Mouse (Mus musculus) liver, embryonic 14.5 days (tissue): ENCODE results near the gene Fbxo33.

Experiments used
- CTCF ChIP-seq: IDR thresholded peaks from 2 replicates; pipeline ENCODE4 v1.5.1; 2016; ENCODE audit warnings: antibody characterized with exemption, low read depth, control low read depth
- EP300 ChIP-seq: IDR thresholded peaks from 2 replicates; pipeline ENCODE4 v1.6.1; 2016; ENCODE audit warnings: antibody characterized with exemption, low read depth

GRCm38 (mm10) chr12:59259015-59259414, 39.5 kb upstream of the Fbxo33 start:
- TF ChIP-seq CTCF (no peak), EP300 (no peak)
